Mouse (Mus musculus) gonadal fat pad, adult 2 months (tissue): ENCODE data around the gene Atg7. TPM values are rescaled to one million over a fixed set of nuclear protein-coding genes. Genes with fewer than 3 reads are reported as not detected.

Source experiments
- DNase-seq: peaks from one replicate; pipeline ENCODE4 v3.0.0-alpha.2; 2012; ENCODE audit warnings: low read depth
- polyA plus RNA-seq: library from polyadenylated mRNA; depleted of rRNA; stranded (reverse); fragments of >200 nt; gene quantifications from 2 replicates; pipeline ENCODE4 v1.2.3, GENCODE M21; 2012

Atg7 gene
- polyA plus RNA-seq, 1 experiment, result 34.9 TPM

DNA sequence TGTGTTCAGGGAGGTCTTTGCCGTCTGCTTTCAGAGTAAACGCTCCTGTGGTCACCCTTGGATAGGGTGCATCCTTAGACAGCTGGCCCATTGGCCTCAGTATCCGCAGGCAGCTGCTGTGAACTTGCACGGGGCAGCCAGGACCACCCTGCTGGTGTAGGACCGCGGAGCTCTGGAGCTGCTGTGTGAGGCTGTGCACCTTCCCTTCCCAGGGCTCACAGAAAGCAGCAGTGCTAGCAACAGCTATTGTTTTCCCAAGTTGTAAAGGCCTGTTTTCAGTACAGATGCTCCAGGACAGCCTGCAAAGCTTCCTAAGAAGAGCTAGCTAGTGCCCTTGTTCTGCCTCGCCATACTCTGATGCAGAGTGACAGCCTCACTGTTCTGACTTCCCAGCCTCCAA is 208.8 kb downstream of the Atg7 start:
- no peak for DNase-seq

DNA sequence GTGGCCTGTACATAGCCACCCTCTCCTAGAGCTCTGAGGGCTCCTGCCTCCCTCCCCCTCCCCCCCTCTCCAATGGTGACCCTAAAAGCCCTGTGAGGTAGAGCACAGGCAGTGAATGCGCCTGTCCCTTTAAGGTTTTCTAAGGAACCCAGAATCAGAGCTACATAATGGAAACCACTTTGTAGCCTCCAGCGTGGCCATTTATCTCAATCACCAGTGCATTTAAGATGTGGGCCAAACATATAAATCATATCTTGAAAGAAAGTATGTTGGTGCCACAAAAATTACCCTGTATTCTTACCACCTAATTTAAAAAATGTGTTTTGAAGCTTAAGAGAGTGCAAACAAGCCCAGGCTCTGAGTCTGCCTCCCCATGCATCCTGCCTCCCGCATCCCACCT is 209.8 kb downstream of the Atg7 start:
- DNase-seq, result no peak

DNA sequence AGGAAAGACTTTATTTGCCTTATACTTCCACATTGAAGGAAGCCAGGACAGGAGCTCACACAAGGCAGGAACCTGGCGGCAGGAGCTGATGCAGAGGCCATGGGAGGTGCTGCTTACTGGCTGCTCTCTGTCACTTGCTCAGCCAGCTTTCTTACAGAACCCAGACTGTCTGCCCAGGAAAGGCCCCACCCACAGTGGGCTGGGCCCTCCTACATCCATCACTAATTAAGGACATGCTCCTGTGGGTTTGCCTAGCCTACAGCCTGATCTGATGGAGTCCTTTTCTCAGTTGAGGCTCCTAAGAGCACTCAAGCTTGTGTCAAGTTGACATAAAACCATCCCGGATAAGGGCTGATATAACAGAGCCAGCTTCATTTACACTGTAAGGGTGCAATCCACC is 211.5 kb downstream of the Atg7 start:
- DNase-seq, result no peak

DNA sequence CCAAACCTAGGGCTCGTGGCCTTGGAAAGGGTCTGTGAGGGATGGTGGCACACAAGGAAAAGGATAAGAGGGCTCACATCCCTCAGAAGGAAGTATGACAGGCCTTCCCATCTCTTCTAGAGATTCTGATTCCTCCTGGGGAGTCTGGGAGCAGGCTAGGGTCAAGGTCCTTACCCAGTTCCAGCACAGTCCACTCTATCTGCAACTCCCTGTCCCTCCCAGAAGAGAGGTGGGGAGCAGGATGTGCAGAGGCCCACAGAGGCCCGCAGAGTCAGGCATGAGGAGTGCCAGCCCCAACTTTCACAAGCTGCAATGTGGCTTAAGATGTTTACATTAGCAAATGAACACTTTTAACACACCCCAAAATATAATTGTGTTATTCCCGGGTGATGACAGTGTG is 212.7 kb downstream of the Atg7 start:
- no peak for DNase-seq

DNA sequence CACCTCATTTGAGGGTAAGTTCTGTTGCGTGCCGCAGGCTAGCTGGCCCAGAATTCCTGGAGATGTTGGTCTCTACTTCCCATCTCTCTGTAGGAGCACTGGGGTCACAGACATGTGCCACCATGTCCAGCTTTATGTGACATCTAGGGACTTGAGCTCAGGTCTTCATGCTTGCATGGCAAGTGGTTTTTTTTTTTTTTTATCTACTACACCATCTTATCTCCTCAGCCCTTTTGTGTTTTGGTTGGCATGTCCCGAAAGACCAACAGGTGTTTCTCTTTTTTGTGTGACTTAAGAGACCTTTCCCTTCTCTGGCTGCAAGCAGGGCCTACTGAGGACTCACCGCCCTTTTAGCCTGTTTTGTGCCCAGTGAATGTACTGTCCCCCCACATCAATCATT is 213.6 kb downstream of the Atg7 start:
- no peak for DNase-seq

DNA sequence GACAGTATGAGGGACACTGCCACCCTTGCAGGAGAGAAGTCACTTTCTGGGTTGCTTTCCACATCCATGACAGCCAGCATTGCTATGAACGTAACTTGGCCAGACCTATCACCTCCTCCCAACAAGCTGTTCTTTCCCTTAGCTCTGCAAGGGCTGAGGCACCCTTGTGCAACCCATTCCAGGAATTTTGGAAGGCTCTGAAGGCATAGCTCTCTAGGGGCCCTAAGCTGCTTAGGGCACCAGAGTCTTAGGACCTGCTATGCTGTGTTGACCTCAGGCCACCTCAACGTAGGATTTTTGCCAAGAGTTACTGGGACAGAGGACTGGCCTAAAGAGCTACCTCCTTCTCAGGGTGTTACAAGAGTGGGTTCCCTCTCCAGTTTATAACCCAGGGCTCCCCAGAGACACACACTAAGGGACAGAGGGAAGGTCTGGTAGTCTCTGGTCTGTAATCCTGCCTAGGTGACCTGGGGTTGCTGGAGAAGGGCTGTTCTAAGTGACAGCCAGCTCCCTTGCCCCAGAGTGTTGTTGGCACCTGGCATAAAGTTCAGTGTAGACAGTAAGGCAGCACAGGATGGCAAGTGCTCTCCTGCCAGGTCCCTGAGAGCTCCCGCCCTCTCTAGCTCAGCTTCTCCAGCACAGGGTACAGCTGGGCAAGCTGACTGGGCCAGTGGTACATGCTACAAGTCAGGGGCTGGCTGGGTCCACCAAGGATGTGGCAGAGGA is 215.3 kb downstream of the Atg7 start:
- DNase-seq, result peak; percentile 70

DNA sequence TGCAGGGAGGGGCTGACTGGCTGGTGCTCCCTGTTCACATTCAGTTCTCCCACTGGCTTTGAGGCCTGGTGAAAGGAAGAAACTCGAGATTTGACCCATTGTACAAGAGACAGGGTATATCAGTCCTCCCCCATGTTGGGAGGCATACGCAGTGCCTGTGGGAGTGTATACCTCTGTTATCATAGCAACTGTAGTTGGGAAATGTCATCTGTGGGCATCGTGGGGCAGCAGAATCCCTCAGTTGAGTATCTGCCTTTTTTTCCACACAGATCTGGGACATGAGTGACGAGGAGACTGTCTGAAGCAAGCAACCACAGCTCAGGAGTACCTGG is 215.8 kb downstream of the Atg7 start:
- no peak for DNase-seq

DNA sequence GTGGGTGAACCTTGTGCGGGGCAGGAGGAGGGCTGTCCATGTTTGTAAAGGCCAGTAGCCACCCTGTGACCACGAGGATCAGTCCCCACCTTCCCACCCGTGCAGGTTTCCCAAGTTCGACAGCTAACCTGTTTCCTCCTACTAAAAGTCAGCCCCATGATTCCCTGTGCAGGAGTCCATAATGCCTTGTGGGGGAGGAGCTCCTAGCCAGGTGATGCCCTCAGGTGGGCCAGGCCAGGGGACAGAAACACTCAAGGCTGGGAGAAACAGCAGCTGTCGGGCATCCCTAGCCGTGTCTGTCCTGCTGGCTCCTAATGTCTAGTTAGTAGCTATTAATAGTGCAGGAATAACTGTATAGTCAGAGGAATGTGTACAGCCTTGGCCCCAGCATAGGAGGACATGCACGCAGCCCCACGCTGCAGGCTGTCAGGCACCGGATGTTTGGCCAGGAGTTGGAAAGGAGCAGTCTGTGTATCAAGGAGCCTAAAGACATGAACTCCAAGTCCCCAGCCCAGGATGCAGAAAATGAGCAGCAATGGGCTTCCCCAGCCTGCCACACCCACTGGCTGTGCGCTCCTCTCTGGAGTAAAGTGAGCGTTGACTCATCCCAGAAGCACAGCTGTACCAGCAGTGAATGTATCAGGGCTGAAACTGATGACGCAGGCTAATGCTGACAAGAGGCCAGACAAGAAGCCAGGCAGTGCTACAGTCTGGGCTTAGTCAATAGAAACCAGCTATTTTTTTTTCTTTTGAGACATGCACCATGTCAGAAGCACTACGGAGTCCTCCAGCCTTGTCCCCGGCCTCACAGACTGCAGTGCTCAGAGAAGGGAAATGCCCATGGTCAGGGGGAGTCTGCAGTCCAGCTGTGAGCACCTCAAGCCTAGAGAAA is 218.0 kb downstream of the Atg7 start:
- DNase-seq, result no peak

DNA sequence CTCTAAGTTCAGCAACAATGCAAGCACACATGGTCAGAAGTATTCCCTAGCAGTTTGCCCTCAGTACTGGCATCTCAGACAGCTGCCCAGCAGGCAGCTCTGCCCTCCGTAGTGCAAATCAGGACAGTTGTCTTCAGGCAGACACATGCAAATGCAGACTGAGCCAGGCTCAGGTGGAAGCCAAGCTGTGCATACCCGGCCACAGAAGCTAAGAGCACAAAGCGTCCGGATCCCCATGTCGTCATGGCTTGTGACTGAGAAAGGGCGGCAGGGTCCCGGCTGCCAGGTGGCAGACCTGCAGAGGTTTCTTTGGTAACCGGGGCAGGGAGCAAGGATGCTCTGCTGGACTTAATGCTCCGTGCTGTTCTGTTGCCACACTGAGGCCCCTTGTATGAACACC is 218.7 kb downstream of the Atg7 start:
- no peak for DNase-seq

DNA sequence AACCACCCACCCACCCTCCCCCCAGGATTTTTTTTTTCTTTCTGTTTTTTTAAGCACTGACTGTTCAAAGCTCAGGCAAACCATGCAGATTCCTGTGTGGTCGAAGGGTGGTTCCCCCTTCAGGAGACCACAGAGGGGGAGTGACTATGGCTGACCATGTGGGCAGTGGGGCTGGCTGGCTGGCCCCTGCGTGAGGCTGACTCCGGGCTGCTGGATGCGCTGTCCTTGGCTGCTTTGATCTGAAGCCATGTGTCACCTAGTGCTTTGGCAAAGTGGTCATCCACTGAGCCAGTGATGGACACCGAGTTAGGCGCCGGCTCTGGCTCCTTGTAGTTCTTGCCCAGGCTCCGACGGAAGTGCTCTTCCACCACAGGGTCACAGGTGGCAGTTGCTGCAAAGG is 219.1 kb downstream of the Atg7 start:
- no peak for DNase-seq

DNA sequence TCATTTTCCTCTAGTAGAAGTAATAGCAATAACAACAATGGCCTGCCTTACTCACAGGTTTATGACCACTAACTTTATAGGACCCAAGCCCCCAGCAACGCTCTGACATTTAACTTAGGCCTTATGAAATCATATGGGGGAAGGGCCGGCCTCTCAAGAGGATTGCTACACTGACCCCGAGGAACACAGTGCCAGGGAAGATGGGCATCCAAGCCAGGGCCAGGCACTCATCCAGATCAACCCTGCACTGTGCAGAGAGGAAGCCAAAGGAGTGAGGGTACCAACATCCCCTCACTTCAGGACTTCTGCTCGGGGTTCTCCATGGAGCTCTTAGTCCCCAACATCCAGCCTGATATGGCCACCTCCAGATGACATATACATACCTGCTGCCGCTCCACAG is 220.6 kb downstream of the Atg7 start:
- DNase-seq, result no peak

DNA sequence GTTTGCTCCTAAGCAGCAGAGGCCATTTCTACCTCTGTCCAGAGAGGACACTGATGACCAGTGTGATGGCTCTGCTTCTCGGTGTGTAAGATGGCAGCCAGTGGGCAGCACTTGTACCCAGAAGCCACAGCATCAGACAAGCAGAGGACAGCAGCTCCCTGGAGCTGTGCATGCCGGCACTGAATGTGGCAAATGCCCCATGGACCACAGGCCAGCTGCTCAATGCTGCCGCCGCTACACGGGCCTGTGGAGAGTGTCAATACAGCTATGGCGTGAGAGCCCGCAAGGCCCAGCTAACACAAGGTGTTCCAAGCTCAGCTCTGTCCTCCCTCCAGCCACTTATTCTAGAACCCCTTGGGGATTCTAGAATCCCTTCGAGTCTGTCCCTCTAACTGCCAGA is 221.5 kb downstream of the Atg7 start:
- DNase-seq, result no peak

DNA sequence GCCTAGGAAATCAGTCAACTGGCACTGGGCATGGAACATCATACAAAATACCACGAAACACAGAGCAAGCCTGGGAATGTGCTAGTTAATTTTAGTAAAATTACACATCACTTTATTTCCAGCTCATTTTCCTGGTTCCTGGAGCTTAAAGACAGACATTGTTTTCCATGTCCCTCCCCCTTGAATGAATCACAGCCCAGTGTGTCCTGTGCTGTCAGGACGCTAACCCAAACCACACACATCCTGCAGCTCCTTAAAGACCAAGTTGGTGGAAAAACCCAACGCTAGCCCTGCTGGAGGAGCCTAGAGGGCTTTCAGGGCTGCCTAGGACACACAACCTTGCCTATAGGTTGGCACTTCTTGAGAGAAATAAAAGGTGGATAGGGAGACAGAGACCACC is 223.2 kb downstream of the Atg7 start:
- DNase-seq, result no peak

DNA sequence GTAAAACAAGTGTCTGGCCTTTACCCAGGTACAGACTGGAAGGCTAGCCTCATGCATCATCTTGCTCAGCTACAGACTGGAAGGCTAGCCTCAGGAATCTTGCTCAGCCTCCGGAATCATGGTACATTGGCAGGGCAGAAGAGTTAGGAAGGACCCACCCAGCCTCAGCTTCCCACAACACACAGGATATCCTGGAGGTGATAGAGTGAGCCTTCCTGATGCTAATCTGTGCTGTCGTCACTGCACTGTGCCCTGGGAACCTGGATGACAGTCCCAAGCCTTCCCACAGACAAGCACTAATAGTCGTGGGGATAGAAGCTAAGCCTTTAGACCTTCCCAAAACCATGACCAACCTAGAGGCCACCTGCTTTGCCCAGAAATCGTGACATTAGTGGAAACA is 223.7 kb downstream of the Atg7 start:
- no peak for DNase-seq

DNA sequence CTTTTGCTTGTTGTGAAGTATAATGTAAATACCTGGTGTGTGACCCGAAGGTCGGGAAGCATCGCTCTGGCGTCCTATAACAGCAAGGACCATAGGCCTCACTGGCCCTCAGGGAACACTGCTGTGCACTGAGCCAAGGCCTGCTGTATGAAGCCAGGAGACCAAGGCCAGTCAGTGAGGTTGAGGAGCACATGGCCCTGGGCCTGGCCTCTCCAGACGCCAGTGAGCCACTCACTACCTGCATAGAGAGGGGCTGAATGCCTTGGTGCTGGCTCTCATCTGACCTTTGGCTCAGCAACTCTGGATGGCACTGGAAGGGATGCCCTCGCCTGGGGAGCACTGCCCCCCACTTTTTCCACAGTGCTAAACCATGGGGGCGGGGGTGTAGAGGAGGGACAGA is 225.8 kb downstream of the Atg7 start:
- DNase-seq, result no peak

DNA sequence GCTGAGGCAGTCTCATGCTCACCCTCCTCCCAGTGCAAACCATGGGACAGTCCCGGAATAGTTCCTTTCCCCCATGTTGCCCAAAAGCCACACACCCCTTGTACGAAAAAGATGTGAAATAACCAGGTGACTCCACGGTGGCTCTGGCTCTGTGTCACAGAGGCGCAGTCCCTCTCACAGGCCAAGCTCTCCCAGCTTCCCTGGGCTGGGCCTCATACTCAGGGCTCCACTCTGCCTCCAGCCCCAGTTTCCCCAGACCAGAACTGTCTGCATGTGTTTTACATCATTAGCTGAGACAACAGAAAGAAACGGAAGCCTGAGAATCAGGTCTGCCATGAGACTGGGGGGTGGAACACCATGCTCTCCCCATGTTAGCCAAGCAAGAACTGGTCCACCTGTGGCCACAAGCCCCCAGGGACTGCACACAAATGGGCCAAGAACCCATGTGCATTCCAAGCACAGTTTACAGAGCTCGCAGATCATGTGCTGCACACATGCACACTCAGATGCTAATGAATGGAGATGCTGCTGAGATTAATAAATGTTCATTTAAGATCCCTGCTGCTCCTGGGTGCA is 226.7 kb downstream of the Atg7 start:
- no peak for DNase-seq

DNA sequence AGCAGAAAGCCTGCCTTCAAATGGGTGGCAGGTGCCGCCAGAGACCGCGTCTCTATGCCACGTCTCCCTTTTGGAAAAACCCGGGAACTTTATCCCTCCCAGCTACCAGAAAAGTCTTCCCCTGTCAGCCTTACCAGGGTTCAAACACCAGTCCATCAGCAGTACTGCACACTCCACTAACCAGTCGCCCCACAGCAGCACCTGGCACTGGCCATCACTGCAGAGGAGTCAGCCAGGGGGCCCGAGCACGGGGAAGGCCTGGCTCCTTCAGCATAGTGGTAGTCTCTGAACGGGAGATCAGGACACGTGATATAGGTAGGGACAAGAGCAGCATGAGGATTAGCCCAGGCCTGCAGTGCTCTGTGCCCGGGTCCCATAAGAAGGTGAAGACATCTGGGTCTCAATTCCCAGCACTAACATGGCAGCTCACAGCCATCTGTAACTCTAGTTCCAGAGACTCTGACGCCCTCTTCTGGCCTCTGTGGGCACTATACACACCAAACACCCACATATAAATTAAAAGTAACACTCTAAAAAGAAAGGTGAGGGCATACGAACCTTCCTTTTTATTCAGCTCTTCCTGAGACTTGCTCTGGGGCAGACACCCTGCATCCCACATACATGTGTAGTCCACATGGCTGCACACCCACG is 228.2 kb downstream of the Atg7 start:
- no peak for DNase-seq

DNA sequence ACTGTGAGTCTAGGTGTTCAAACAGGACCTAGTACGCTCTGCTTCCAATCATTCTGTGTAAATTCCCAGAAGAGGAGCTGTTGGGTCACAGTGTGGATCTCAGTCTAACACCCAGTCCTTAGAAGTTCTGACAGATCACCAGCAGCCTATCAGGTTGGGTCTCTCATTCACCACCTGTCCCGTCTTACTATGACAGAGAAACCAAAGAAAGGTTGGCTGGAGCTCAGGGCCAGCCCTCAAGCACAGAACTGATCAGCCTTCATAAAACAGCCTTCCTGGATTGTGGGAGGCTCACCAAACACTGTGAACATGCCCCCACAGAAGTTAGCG is 230.9 kb downstream of the Atg7 start:
- DNase-seq, result no peak

DNA sequence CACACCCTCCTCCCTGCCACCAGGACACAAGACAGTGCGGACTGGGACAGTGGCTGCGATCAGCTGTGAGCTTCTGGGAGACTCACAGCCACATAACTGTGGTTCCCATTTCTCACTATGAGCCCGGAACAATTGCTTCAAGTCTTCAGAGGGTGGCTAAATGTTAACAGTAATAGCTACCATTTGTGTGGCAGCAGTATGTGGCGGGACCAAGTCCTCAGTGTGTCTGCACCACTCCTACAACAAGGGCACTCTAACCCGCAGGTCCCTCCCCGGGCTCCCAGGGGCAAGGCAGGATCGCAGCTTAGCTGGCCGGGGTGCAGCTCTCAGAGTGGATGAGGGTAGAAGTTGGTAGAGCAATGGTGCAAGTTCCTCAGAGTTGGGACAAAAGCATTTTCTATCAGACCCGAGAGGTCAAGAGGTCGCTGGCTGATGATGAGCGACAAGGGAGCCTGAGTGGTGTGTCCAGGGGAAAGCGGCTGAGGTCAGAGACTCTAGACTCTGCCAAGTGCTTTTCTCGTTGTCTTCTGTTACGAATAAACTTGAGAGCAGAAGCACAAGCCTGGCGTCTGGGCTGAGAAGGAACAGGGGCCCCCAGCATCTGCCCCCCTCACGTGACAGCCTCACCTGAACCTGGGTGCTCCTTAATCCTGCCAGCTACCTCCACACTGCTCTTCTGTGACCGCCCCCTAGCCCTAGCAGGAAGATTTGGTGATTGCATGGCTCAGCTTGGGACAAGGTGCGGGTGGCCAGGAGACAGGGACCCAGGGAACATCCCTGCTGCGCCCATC is 231.4 kb downstream of the Atg7 start:
- no peak for DNase-seq

DNA sequence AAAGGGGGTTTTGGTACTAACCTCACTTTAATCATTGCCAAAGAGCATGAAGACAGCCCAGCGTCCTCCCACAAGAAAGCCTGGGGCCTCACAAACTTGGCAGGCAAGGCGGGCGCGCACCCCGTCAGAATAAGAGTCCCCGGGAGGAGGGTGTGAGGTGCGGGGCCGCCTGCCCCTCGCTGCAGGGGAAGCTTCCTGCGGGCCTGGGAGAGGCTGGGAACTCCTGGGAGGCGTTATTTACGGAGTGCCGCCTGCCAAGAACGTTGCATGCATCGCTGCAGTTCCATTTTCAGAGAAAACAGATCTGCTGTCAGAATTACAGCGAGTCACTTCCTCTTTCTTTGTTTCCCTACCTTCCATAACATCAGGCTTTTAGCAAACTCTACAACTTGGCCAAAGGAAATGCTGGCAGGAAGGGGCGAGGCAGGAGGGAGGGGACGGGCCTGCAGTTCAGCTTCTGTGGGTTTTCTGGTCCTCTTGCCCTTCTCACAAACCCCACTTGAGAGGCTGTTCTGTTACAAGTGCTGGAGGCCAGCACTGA is 232.2 kb downstream of the Atg7 start:
- DNase-seq, result no peak

DNA sequence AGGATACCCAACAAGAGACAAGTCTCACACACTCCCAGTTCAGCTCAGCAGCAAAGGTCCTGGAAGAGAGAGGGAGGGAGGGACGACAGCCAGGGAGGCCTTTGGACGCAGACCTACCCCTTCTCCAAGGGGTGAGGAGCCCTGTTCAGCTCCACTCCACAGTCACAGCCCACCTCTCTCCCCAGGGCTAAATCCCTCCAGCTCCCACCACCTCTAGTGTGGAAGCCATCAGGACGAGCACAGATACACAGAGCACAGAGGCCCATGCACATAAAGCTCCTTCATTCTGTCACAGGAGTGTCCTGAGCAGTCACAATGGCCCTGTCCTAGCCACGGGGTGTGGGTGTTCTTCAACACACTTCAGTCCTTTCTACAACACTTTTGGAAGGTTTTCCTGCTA is 233.1 kb downstream of the Atg7 start:
- DNase-seq, result no peak

DNA sequence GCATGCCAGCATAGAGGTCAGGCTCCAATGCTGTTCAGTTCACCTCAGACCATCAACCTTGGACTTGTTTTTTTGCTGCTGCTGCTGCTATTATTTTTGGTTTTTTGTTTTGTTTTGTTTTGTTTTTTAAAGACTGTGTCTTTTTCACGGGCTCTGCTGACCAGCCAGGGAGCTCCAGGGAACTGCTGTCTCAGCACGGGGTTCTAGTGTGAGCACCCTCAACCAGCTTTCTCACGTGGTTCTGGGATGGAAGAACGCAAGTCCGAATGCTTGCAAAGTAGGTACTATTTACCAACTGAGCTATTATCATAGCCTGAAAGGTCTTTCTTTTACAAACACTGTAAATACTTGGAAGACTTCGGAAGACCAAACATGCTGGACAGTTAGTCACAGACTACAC is 233.6 kb downstream of the Atg7 start:
- DNase-seq, result no peak
